Mouse (Mus musculus) lung, postnatal 0 days (tissue): ENCODE results near the gene Terb1. TPM values are rescaled to one million over a fixed set of nuclear protein-coding genes. Genes with fewer than 3 reads are reported as not detected.

Experiments used
- ATAC-seq: fragments of 200-750 bp; cut with Nextera tagmentation; 2 replicates; pipeline ENCODE4 v1.8.0; 2017; ENCODE audit warnings: moderate library complexity
- DNase-seq: peaks from one replicate; pipeline ENCODE4 v3.0.0-alpha.2; 2016; ENCODE audit warnings: low spot score
- H3K27ac ChIP-seq: fragments of 300-500 bp; sonication (generic); 2 replicates; pipeline ENCODE4 v1.5.1; 2014; ENCODE audit warnings: antibody characterized with exemption, mild to moderate bottlenecking, low read length, mixed read lengths
- H3K27me3 ChIP-seq: fragments of 300-500 bp; sonication (generic); replicated peaks from 2 replicates; pipeline ENCODE4 v1.6.1; 2014; ENCODE audit warnings: low read length, mixed read lengths; ENCODE audit not compliant: insufficient read depth
- H3K36me3 ChIP-seq: fragments of 300-500 bp; sonication (generic); 2 replicates; pipeline ENCODE4 v1.6.1; 2014; ENCODE audit warnings: low read length, mixed read lengths; ENCODE audit not compliant: insufficient read depth
- H3K4me1 ChIP-seq: fragments of 300-500 bp; sonication (generic); 2 replicates; pipeline ENCODE4 v1.6.1; 2014; ENCODE audit warnings: antibody characterized with exemption, low read depth, low read length, mixed read lengths; ENCODE audit not compliant: insufficient read depth
- H3K4me2 ChIP-seq: fragments of 300-500 bp; sonication (generic); replicated peaks from 2 replicates; pipeline ENCODE4 v1.6.1; 2014; ENCODE audit warnings: low read depth, mild to moderate bottlenecking, low read length, moderate library complexity, mixed read lengths
- H3K4me3 ChIP-seq: fragments of 300-500 bp; sonication (generic); 2 replicates; pipeline ENCODE4 v1.5.1; 2014; ENCODE audit warnings: low read depth, low read length
- H3K9ac ChIP-seq: fragments of 300-500 bp; sonication (generic); replicated peaks from 2 replicates; pipeline ENCODE4 v1.6.1; 2014; ENCODE audit warnings: low read depth, mild to moderate bottlenecking
- H3K9me3 ChIP-seq: fragments of 300-500 bp; sonication (generic); 2 replicates; pipeline ENCODE4 v1.6.1; 2016; ENCODE audit warnings: low read length, mixed read lengths
- CTCF ChIP-seq: IDR thresholded peaks from 2 replicates; pipeline ENCODE4 v1.5.1; 2016; ENCODE audit warnings: antibody characterized with exemption, mild to moderate bottlenecking
- EP300 ChIP-seq: IDR thresholded peaks from 2 replicates; pipeline ENCODE4 v1.6.1; 2016; ENCODE audit warnings: antibody characterized with exemption, mild to moderate bottlenecking, control low read depth
- WGBS: fragments of 180-500 bp; shearing (Covaris S2); extraction: QIAGEN DNeasy Blood & Tissue Kit; methylation state at CpG from one replicate; pipeline ENCODE4 v1.1.7; 2014; 5-methylcytosine and 5-hydroxymethylcytosine counted together
- polyA plus RNA-seq: library from polyadenylated mRNA; unstranded; fragments of >200 nt; fragmentation: Nextera tagmentation; extraction: Ambion mirVana; gene quantifications from 2 replicates; pipeline ENCODE4 v1.2.1, GENCODE M21; 2015

Gene Terb1
- polyA plus RNA-seq, 1 experiment from 2014 or later = 0.14 TPM

DNA sequence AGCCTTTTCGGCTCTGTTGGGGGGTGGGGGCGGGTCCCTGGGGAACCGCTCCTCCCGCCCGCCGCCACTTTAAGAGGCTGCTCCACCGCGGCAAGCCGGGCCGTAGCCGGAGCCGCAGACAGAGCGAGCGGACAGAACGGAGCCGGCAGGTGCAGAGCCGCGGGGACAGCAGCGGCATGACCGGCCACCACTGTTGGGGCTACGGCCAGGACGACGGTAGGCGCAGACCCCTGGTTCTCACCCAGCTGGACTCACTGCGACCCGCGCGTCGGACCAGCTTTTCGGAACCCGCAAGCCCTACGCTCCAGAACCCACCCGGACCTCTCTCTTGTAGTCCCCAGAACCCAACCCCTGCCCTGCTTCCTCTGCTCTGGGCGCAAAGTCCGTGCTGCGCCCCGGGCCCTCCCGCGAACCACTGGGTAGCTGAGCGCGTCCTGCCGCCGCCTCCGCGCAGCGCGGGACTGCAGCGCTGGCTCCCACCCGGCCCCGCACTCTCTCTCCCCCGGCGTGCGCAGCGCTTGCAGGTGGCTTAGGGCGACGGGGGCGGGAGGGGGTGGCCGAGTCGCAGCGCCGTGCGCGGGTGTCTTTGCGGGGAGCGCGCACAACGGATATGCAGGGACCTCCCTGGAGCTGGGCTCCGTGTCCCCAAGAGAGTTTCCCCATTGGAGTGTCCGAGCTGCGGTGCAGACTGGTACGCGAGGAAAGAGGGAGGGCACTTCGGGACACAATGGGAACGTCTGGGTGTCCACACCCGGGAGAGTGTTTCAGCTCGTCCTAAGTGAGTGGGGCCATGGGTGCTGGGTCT lies 31.2 kb upstream of the Terb1 start:
- ATAC-seq = peak; percentile 30; the same call in 1 of the 2 replicates
- peak overlapping the region; percentile 45 for H3K4me3 ChIP-seq
- WGBS = under 1% methylated on average over 54 of the region's 76 CpGs
- H3K9me3 ChIP-seq = no peaks in the 10 kb centered on the region
- DNase-seq = no peak
- peaks cover 6% of the 10 kb centered on the region; the same call in 1 of the 2 replicates for H3K4me1 ChIP-seq
- H3K36me3 ChIP-seq = no peaks in the 10 kb centered on the region
- H3K4me2 ChIP-seq = peak overlapping the region; percentile 84
- no peak overlapping the region for H3K9ac ChIP-seq
- TF ChIP-seq CTCF = no peak
- TF ChIP-seq EP300 = no peak
- no peak overlapping the region for H3K27ac ChIP-seq
- peaks cover 30% of the 10 kb centered on the region for H3K27me3 ChIP-seq

DNA sequence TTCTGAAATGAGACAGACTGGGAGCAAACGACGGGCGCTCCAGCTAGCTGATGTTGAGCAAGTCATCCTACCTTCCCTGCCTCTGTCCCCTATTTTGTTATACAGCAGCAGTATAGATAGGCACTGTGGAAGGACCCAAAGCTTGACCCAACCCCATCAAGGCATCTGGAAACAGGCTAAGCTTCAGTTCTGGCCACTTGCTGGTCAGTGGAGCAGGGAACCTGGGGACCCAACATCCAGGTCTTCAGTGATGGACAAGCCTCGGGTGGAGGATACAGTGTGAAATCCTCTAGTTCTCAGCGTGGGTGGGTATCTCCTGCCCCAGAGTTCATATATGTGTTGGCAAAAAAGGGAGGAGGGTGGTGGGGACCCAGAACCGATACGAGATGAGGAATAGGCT lies 30.5 kb upstream of the Terb1 start:
- peak overlapping the region; percentile 45 for H3K4me3 ChIP-seq
- H3K4me2 ChIP-seq = peak overlapping the region; percentile 84
- H3K27me3 ChIP-seq = peaks cover 30% of the 10 kb centered on the region
- no peak overlapping the region for H3K9ac ChIP-seq
- no peaks in the 10 kb centered on the region for H3K9me3 ChIP-seq
- peaks cover 7% of the 10 kb centered on the region; the same call in 1 of the 2 replicates for H3K4me1 ChIP-seq
- H3K27ac ChIP-seq = no peak overlapping the region
- TF ChIP-seq CTCF = no peak
- TF ChIP-seq EP300 = no peak
- H3K36me3 ChIP-seq = no peaks in the 10 kb centered on the region
- DNase-seq (no peak), ATAC-seq (no peak)
- WGBS = 48% methylated on average over 7 of the region's 7 CpGs

- WGBS = 78% methylated on average over 2 of the region's 2 CpGs
- no peak overlapping the region for H3K27ac ChIP-seq
- peaks cover 30% of the 10 kb centered on the region for H3K27me3 ChIP-seq
- ATAC-seq (no peak), DNase-seq (no peak)
- H3K4me2 ChIP-seq = no peak overlapping the region
- no peak for TF ChIP-seq EP300
- no peak for TF ChIP-seq CTCF
- H3K36me3 ChIP-seq = no peaks in the 10 kb centered on the region
- H3K9ac ChIP-seq = no peak overlapping the region
- H3K4me1 ChIP-seq = peaks cover 9% of the 10 kb centered on the region; the same call in 1 of the 2 replicates
- no peaks in the 10 kb centered on the region for H3K9me3 ChIP-seq
- no peak overlapping the region for H3K4me3 ChIP-seq
These were observed 29.9 kb upstream of the Terb1 start for GRCm38 (mm10) chr8:104539566-104539965.

GRCm38 (mm10) chr8:104538896-104539295 lies 29.2 kb upstream of the Terb1 start:
- H3K27me3 ChIP-seq = peaks cover 30% of the 10 kb centered on the region
- no peak for ATAC-seq
- H3K4me2 ChIP-seq = no peak overlapping the region
- no peak for DNase-seq
- WGBS = 85% methylated on average over 4 of the region's 4 CpGs
- no peaks in the 10 kb centered on the region for H3K9me3 ChIP-seq
- H3K4me1 ChIP-seq = peaks cover 9% of the 10 kb centered on the region; the same call in 1 of the 2 replicates
- H3K4me3 ChIP-seq = no peak overlapping the region
- no peaks in the 10 kb centered on the region for H3K36me3 ChIP-seq
- TF ChIP-seq EP300 (no peak), CTCF (no peak)
- no peak overlapping the region for H3K27ac ChIP-seq
- no peak overlapping the region for H3K9ac ChIP-seq

GRCm38 (mm10) chr8:104536028-104536427 lies 26.3 kb upstream of the Terb1 start:
- Histone ChIP-seq H3K9me3 (no peaks in the 10 kb centered on the region), H3K27me3 (peaks cover 15% of the 10 kb centered on the region), H3K9ac (no peak overlapping the region), H3K27ac (no peak overlapping the region), H3K36me3 (no peaks in the 10 kb centered on the region), H3K4me2 (peak overlapping the region; percentile 79; the same call in 1 of the 2 replicates), H3K4me1 (peaks cover 6% of the 10 kb centered on the region; the same call in 1 of the 2 replicates), H3K4me3 (no peak overlapping the region)
- ATAC-seq (no peak), DNase-seq (no peak)
- TF ChIP-seq CTCF = no peak
- no peak for TF ChIP-seq EP300
- whole genome bisulfite sequencing = 75% methylated on average over 4 of the region's 4 CpGs

DNA sequence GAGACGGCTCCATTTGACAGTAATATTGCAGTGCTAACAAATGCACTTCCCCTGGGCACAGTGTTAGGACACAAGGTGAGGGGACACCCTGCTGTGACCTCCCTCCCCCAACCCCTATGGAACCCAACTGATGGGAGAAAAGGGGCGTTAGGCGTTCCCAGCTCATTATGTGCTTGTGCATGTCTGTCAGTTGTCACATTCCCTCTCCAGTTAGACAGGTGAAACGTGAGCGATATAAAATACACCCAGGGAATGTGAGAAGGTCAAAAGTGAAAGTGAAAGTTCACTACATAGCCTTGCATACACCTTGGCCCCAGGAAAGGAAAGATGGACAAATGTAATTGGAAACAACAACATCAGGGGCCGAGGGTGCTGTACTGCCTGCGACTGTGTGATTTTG lies 25.7 kb upstream of the Terb1 start:
- H3K4me2 ChIP-seq = peak overlapping the region; percentile 79
- H3K9ac ChIP-seq = no peak overlapping the region
- ATAC-seq = no peak
- H3K27ac ChIP-seq = no peak overlapping the region
- WGBS = 25% methylated on average over 7 of the region's 7 CpGs
- no peak for TF ChIP-seq CTCF
- TF ChIP-seq EP300 = no peak
- H3K27me3 ChIP-seq = peaks cover 10% of the 10 kb centered on the region
- no peaks in the 10 kb centered on the region for H3K36me3 ChIP-seq
- peak; percentile 46 for DNase-seq
- no peaks in the 10 kb centered on the region for H3K9me3 ChIP-seq
- peaks cover 3% of the 10 kb centered on the region; the same call in 1 of the 2 replicates for H3K4me1 ChIP-seq
- peak overlapping the region; percentile 93 for H3K4me3 ChIP-seq
